8 mouse cellular contexts compared by ENCODE assay signal in genomic region chr17:30194629-30195445, GRCm38 (mm10).
A peak's percentile ranks its signal among the peaks of the same experiment; 100 is the strongest.
DNase-seq lines count a peak whose midpoint lies in the region; ATAC-seq and TF ChIP-seq lines count a peak whose summit lies in the region.

No protein-coding gene starts in this region.

- H3K9ac ChIP-seq in heart, embryonic 14.5 days (ENCODE audit: low read length), result peak overlapping the region; percentile 56

- TF ChIP-seq CTCF in kidney, adult 2 months (conservative IDR thresholded peaks at IDR 0.05; ENCODE audit: insufficient read depth, insufficient read length, low read depth, low read length), result peak; percentile 51

- H3K27ac ChIP-seq in kidney, adult 2 months (ENCODE audit: insufficient read depth, low read depth, low read length), result no peak overlapping the region
- peak overlapping the region; percentile 75 to 85 for H3K27ac ChIP-seq in heart, embryonic 14.5 days (replicated peaks in 1 of 2; ENCODE audit: control insufficient read depth in 1 of 2, insufficient read depth in 1 of 2, low read depth in 2 of 2, low read length in 2 of 2)

- no peak overlapping the region for H3K4me3 ChIP-seq in kidney, adult 2 months (ENCODE audit: insufficient read depth, low read depth, low read length)
- no peak overlapping the region for H3K4me3 ChIP-seq in heart, embryonic 14.5 days (ENCODE audit: control insufficient read depth in 1 of 2, insufficient read depth in 1 of 2, low read depth in 1 of 2, low read length in 2 of 2)

- H3K27me3 ChIP-seq in kidney, adult 2 months (replicated peaks; ENCODE audit: control insufficient read depth, insufficient read depth, low read length), result no peaks in the 10 kb centered on the region
- no peaks in the 10 kb centered on the region for H3K27me3 ChIP-seq in heart, embryonic 14.5 days (ENCODE audit: control insufficient read depth, insufficient read depth, low read length)

- H3K4me2 ChIP-seq in heart, embryonic 14.5 days (ENCODE audit: low read length), result no peak overlapping the region

- peaks cover 18% of the 10 kb centered on the region for H3K4me1 ChIP-seq in kidney, adult 2 months (ENCODE audit: control insufficient read depth, insufficient read depth, low read length)
- peaks cover 62 to 96% of the 10 kb centered on the region in 2 experiments for H3K4me1 ChIP-seq in heart, embryonic 14.5 days (ENCODE audit: control insufficient read depth in 2 of 2, insufficient read depth in 2 of 2, low read length in 2 of 2)

- WGBS in kidney, adult 2 months, result 58% methylated on average over 11 of the region's 11 CpGs
- WGBS in heart, embryonic 14.5 days, result 49% methylated on average over 11 of the region's 11 CpGs

- peak; percentile 68 for DNase-seq in kidney, adult 2 months
- no peak for DNase-seq in kidney, adult 18-20 months
- DNase-seq in thymus, postnatal 4 days, result peak; percentile 6
- DNase-seq in thymus, postnatal 10 days (ENCODE audit: low spot score in 2 of 2), result no peak
- peak; percentile 4 to 13 for DNase-seq in left cerebral cortex, postnatal 36 days (ENCODE audit: low spot score in 2 of 2)
- no peak for DNase-seq in embryo, embryonic 10.5 days (ENCODE audit: low spot score)
- no peak for DNase-seq in ovary, postnatal 14 days (ENCODE audit: low spot score)

- no peaks in the 10 kb centered on the region for H3K36me3 ChIP-seq in kidney, adult 2 months (ENCODE audit: control insufficient read depth, insufficient read depth, low read length)
- peaks cover 15% of the 10 kb centered on the region for H3K36me3 ChIP-seq in heart, embryonic 14.5 days (ENCODE audit: control insufficient read depth, insufficient read depth, low read length)

- no peak for TF ChIP-seq POLR2A in kidney, adult 2 months (IDR thresholded peaks at IDR 0.05; ENCODE audit: low read depth, low read length)

- H3K9me3 ChIP-seq in heart, embryonic 14.5 days (ENCODE audit: control insufficient read depth, low read length), result no peaks in the 10 kb centered on the region

- no peak for ATAC-seq in heart, embryonic 14.5 days (ENCODE audit: insufficient number of reproducible peaks, insufficient read depth, low FRiP score, low read depth)

- intact Hi-C loops in left cerebral cortex, postnatal 36 days (cut with DNase I), result loop anchor here (5.0 kb wide), 2 partner anchors 78 to 308 kb away; no protein-coding TSS in a partner anchor

Comparison
In these comparisons a context has a peak if more than half of its experiments do, and no peak if none do; other contexts are left out.
1. DNase-seq: peak in kidney, adult 2 months (single experiment), thymus, postnatal 4 days (single experiment) and left cerebral cortex, postnatal 36 days (2 of 2); none in kidney, adult 18-20 months (single experiment), thymus, postnatal 10 days (0 of 2), embryo, embryonic 10.5 days (single experiment) and ovary, postnatal 14 days (single experiment).